Mouse (Mus musculus) embryo, embryonic 10.5 days (tissue): ENCODE results near the gene Rftn1.
"Not testable (repeated sequence)": the region's sequence is repeated elsewhere in the genome, so short reads cannot be mapped to it uniquely, and the experiment has no call there.

Experiments used
- DNase-seq: peaks from one replicate; pipeline ENCODE4 v3.0.0-alpha.2; 2015; ENCODE audit warnings: low spot score

Gene Rftn1

GRCm38 (mm10) chr17:50190131-50191015 lies at the start of gene Rftn1:
Rftn1 (minus strand) TSS chr17:50190674.
- peak; percentile 46 for DNase-seq

DNA sequence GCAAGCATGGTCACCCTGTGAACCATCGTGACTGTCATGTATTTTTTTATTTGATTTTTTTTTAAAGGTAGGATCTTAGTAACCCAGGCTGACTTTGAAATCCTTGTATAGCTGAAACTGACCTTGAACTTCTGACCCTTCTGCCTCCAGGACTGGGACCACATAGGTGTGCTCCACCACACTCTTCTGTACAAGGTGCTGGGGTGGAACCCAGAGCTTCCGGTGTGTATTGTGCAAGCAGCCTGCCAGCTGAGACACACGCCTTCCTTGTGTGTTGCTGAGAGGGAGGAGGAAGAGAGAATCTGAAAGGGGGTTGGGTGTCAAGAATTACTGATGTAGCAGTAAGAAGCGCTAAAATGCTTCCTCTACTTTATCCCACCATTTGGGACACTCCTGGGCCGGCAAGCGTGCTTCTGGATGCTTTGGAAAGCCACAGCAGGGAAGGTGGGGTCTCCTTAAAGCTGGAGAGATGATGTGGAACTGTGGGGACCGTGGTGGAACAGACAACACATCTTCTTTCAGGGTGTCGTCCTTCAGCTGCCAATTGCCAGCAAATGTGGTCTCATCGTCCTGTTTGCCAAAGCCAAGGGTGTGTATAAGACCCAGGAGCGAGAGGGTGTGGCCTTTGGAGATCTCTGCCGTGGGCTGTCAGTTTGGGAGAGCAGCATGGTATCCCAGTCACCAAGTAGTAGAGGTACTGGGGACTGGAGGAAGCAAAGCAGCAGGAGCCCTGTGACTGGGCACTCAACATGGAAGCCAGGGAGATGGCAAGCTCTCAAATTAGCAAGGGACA lies 47.5 kb upstream of the Rftn1 start:
- DNase-seq: no peak

DNA sequence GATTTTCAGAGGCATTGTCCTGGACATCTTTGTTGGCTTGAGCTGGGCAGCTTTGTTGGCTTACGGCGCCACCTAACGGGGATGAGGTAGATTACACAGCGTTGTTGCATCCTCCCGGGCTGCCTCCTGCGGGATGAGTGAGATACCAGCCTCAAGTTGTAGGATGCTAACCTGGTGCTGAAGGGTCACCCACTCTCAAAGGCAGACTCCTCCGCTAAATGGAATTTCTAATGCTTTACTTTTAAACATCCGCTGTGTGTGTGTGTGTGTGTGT lies 46.9 kb upstream of the Rftn1 start:
- DNase-seq: peak; percentile 90

DNA sequence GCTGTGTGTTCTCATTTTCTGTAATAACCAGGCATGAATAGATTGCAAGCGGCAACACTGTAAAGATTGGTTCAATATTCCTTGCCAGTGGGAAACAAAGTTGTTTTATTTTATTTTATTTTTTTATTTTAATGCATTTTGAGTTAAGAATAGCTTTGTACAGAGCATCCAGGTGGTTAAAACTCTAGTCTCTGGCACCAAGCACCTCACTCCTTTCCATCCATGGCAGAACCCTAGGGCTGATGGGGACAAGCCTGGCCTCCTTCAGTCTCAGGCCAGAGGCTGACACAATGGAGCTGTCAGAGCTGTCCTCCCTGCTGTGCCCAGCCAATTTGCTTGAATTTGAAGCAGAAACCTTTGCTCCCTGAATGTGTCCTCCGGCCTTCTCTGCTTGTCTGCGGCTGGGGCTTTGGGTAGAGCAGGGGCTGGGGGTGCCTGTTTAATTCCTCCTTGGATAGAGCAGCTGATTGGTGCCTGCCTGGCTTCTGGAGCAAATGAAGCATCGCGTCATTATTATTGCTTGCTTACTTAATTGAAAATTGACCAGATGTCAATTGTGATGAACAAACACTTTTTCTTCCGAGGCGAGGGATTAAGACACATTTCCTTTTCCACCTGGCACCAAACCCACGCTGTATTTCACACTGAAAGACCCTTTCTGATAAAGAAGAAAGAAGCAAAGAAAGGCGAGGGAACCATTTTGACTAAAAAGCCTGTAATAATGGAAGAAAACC lies 46.4 kb upstream of the Rftn1 start:
- peak; percentile 75 for DNase-seq

- peak; percentile 23 for DNase-seq
Measured at GRCm38 (mm10) chr17:50235943-50236701, 45.6 kb upstream of the Rftn1 start.

DNA sequence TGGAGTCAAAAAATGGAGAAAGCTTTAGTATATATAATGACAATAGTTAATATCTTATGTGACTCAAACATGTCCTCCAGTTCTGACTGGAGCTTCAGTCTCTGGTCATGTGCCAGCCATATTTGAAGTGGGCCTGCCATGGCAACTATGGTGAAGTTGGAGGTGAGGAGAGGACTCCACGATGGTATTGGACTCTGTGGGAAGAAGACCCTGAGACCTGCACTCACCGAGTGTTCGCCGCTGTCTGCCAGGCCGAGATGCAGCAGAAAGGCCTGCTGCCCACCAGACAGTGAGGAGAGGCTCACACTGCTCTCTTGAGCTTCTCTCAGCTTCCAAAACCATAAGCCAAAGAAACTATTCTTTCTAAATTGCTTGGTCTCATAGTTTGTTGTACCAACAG lies 43.5 kb upstream of the Rftn1 start:
- no peak for DNase-seq

- DNase-seq: no peak
Measured at GRCm38 (mm10) chr17:50232821-50233220, 42.3 kb upstream of the Rftn1 start.

DNA sequence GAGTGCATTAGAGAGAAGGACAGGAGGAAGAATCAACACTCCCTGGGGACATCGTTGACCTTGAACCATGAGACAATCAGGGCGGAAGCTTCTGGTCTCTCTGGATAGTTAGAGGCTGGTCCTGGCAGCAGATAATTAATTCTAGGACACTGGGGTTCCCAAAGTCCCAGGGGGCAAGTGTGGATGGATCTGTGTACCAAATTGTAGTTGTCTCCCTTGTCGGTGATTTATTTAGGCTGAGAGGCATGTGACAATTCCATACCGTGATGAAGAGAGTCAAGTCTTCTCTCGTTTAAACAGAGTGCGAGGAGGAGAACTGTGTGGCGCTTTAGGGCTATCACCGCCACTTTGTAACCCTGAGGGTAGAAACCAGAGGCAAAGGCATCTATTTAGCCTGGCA lies 40.7 kb upstream of the Rftn1 start:
- DNase-seq: no peak

DNA sequence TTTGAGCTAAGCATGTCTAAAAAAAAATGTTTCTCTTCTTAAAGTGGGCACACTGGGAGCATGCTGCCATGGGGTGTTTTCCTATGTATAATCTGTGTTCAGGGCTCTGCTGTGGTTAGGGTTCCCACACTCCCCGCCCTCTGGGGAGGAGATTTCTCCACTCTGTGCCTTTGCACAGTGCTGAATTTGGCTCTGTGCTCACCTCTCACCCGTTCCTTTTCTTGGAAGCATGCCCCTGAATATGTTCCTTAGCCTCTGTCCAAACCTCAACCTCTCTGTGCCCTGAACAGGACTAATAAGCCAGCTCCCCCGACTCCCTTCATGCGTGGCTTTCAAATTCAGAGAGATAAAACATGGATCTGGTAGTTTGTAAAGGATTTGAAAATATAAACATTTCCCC lies 39.1 kb upstream of the Rftn1 start:
- no peak for DNase-seq

DNA sequence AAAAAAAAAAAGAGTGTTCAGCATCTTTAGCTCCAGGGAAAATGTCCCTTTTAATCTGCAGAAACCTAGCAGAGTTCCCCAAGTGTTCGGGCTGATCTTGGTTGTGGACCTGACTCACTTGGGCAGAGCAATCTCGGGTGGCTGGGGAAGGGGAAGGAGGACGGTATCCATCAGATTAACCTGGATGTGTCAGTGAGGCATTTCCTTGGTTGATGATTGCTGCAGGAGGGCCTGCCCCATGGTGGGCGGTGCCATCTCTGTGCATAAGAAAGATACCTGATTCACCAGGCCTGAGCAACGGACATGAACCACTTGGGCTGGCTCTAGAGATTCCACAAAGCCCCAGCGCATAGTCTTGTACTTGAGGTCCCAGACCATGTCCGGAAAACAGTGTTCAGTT lies 36.9 kb upstream of the Rftn1 start:
- no peak for DNase-seq

DNA sequence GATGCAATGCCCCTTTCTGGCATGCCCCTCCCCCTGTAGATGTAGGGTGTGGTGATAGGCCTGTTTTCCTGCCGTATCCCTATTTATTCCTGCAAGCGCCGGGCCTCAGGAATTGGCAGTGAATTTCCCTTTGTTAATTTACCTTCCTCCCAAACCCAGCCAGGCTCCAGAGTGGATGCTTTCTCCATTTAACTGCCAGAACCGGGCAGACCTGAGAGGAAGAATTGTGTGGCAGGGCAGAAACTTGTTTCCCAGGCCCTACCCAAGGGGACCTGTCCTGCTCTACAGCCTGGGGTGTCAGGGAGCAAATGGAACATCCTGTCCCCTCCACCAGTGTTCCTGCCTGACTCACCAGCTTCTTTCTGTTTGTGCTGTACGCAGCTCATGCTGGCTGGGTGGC lies 34.2 kb upstream of the Rftn1 start:
- DNase-seq: no peak

- DNase-seq: no peak
Measured at GRCm38 (mm10) chr17:50217978-50218377, 27.5 kb upstream of the Rftn1 start.

DNA sequence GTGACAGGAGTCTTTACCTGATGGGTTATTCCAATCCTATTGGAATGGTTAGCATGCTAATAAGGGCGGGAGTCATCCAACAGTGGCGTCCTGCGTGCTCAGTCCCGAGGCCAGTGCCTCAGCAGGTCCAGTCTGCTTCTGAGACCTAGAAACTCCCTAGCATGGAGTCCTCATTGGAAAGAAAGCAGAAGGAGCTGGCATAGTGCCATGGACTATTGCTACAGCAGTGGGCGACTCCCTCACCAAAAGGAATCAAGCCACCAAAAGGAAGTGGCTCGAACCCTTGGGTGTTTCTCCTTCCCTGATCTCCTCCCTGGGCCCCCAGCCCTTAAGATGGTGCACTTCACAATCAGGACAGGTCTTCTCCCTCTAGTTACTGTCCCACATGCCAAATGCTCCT lies 24.6 kb upstream of the Rftn1 start:
- no peak for DNase-seq

GRCm38 (mm10) chr17:50213117-50213516 lies 22.6 kb upstream of the Rftn1 start:
- DNase-seq: no peak

GRCm38 (mm10) chr17:50211816-50212215 lies 21.3 kb upstream of the Rftn1 start:
- DNase-seq: no peak

- DNase-seq: no peak
Measured at GRCm38 (mm10) chr17:50209831-50210230, 19.4 kb upstream of the Rftn1 start.

DNA sequence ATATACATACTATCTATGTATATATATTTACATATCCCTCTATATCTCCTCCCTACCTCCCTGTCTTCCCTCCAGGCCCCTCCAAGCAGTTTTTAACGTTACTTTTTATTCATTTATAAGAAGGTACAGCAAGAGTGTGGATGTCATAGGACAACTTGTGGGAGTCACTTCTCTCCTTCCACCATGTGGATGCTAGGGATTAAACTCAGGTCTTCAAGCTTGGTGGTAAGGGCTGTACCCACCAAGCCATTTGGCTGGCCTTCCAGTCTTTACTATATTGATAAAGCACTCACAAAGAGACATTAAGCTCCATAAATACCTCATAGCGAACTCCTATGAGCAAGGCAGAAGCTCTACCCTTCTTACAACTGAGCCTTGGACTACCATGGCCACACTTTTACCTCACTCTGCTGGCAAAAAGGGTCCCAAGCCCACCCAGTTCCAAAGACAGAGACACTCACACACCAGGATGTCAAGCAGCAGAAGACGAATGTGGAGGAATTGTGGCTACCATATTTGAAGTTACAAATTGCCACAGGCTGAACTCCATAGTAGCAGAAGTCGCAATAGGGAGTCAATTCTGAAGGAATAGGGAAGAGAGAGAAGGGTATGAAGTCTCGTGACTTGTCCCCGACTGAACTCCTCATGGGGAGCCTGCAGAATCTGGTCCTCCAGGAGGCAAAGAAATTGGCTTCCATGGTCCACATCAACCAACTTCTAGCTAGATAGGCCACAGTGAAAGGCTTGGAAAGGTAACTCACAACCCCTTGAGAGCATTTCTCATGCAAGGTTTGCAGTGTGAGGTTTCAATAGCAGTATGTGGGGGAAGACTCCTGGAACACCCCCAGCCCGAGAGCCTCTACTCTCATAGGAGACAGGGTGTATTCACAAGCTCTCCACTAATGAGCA lies 17.9 kb upstream of the Rftn1 start:
- no peak for DNase-seq

DNA sequence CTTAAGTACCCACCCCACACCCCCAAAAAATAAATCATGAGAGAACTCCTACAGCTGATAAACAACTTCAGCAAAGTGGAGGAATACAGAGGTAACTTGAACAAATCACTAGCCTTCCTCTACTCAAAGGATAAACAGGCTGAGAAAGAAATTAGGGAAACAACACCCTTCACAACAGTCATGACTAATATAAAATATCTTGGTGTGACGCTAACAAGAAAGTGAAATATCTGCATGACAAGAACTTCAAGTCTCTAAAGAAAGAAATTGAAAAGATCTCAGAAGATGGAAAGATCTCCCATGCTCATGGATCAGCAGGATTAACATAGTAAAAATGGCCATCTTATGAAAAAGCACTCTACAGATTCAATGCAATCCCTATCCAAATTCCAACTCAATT lies 15.8 kb upstream of the Rftn1 start:
- DNase-seq: not testable (repeated sequence)

GRCm38 (mm10) chr17:50205840-50206239 lies 15.4 kb upstream of the Rftn1 start:
- DNase-seq: not testable (repeated sequence)

DNA sequence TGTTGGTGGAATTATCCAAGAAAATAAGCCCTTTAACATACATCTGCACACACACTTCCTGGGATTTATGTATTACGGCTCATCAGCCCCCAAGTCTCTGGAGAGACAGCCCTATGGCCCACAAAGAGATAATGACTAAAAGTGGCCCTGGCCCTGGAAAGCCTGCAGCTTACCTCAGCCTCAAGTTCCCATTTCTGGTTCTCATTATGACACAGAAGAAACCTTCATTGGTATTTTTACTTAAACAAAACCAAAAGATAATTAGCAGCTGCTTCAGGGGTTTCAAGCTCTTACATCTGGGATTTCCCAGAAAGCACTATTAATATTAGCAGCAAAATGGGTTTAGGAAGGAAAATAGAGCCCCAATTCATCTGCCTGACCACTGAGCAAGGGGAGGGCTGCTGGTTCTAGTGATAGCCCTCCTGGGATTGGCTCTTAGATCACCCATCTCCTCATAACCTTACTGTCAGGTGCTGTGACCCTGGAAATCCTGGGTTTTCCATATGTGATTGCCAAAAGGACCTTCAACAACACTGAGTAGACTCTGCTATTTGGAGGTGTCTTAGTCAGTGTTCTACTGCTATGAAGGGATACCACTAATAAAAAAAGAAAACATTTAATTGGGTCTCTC lies 14.8 kb upstream of the Rftn1 start:
- DNase-seq: no peak
